Mouse (Mus musculus): ENCODE data around the gene Pdhx. TPM values are rescaled to one million over a fixed set of nuclear protein-coding genes. Genes with fewer than 3 reads are reported as not detected.

Pdhx gene
- total RNA-seq, 2 experiments from 2014 or later, result 64.7 to 67.1 TPM

GRCm38 (mm10) chr2:103066683-103067551 lies 6.4 kb downstream of the Pdhx start:
- no peak for DNase-seq (ENCODE audit: extremely low spot score in 1 of 2, low spot score in 1 of 2)

GRCm38 (mm10) chr2:103062865-103063264 lies 10.4 kb downstream of the Pdhx start:
- no peak for DNase-seq (ENCODE audit: extremely low spot score in 1 of 2, low spot score in 1 of 2)

DNA sequence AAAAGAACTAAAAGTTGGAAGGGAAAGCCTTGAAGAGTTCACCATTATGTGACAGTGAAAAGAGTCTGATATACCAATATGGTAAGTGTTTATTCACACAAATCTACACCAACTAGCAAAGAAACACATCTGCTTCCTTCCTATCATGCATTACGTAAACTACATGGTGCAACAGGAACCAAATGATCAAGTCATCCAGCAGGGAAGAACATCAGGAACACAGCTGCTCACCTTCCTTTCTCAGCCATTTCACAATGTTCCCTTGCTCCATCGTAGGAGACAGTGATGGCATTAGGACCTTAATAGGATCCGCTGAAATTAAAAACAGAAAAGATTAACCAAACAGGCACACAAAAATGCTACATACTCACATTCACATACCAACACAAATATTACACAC lies 15.0 kb downstream of the Pdhx start:
- DNase-seq (ENCODE audit: extremely low spot score in 1 of 2, low spot score in 1 of 2), result no peak

DNA sequence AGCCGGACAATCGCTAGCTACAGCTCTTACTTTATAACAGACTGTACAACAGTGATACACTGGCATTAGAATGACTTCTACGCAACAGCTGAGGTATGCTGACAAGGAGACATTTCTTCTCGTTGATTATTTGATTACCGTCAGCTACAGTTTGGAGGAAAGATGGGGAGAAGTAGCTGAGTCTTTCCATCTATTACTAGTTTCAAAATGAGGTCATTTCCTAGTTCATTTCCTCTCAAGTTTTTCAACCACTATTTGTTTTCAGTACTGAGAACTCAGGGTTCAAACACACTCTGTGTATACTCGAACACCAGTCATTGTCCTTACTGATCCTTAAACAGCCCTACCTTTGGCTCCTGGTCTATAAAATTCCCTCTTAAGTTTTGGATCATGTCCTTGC lies 17.5 kb downstream of the Pdhx start:
- no peak for DNase-seq (ENCODE audit: extremely low spot score in 1 of 2, low spot score in 1 of 2)

GRCm38 (mm10) chr2:103051937-103052893 lies 21.1 kb downstream of the Pdhx start:
- DNase-seq (ENCODE audit: extremely low spot score in 1 of 2, low spot score in 1 of 2), result no peak

DNA sequence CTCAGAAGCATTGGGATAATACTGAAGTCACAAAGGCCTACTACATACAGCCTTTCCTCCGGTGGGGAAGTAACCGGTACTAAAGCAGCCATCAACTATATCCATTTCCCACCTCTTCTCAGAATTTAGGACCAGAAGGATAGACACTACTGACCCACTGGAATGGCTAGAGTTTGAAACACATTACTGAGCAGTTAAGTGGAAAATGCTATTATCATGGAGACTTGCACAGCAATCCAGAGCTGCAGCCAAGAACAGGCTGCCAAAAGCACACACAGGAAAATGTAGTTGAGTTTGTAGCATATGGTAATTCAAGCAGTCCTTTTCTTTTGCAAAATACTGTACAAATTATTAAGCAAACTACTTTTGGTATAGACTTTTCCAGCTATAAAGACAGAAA lies 28.0 kb downstream of the Pdhx start:
- no peak for DNase-seq (ENCODE audit: extremely low spot score in 1 of 2, low spot score in 1 of 2)

GRCm38 (mm10) chr2:103040896-103041295 lies 32.4 kb downstream of the Pdhx start:
- no peak for DNase-seq (ENCODE audit: extremely low spot score in 1 of 2, low spot score in 1 of 2)

DNA sequence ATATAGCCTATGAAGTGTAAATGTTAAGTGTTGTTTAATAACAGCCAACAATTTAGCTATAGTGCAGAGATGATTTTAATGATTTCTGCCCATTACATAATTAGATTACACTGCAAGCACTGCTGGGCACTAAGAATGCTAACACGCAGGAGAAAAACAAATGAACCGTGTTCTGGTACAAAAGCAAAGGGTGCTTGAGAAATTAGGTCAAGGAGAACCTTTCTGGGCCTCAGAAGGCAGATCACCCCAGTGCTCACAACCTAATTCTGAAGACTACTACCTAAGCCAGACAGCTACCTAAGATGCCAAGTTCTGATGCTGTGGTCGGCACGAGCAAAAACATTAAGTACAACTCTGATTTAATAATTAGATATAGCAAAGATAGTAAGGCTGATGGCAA lies 35.5 kb downstream of the Pdhx start:
- DNase-seq (ENCODE audit: extremely low spot score in 1 of 2, low spot score in 1 of 2), result no peak

- DNase-seq (ENCODE audit: extremely low spot score in 1 of 2, low spot score in 1 of 2), result no peak
Measured at GRCm38 (mm10) chr2:103022728-103023127, 50.6 kb downstream of the Pdhx start.

GRCm38 (mm10) chr2:103020191-103020987 lies 52.9 kb downstream of the Pdhx start:
- no peak for DNase-seq (ENCODE audit: extremely low spot score in 1 of 2, low spot score in 1 of 2)

DNA sequence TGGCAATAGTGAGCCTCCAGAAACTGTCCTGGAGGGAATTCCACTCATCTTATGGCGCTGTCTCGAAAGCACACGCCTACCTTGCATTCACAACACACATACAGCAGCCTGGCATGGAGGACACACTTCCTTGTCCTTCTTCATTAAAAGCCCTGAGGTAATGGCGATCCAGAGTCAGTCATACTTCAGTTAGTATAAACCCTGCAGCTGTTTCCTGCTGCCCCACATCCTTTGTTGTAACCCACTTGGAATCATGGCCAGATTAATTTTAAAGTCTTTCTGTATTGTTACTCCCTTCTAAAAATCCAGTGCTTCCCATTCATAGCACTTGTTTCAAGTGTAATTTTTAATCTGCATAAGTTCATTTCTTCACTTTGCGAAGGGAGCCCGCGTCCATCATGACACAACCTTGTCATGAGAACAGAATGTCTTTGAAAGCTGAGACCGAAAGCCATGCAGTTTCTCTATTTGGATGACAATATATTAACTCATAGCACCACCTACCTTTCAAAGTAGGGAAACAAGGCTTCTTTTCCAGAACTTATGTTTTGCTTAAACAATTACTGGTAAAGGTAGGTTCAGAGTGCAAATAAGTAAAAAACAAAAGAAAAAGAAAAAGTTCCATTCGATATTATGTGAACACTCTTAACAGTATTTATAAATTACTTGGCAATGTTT lies 54.4 kb downstream of the Pdhx start:
- DNase-seq (ENCODE audit: extremely low spot score in 1 of 2, low spot score in 1 of 2), result no peak

DNA sequence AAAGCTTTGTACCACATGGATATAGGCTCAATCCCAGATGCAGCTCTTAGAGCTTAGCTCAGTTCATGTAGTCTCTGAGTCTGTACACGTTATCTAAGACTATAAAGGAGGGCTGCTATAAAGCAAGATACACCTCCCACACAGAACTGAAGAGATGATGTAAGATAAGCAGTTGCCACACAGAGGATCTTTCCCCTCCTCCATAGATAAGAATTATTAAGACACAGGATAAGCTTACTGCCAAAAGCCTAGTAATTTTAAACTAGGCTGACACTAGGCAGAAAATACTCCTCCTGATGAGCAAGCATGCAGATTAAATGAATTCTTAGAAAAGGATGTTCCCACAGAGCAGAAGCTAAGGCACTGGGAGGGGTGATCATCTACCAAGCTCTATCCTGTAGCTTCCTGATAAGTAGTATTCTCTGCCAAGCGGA lies 55.9 kb downstream of the Pdhx start:
- DNase-seq (ENCODE audit: extremely low spot score in 1 of 2, low spot score in 1 of 2), result no peak

- DNase-seq (ENCODE audit: extremely low spot score in 1 of 2, low spot score in 1 of 2), result no peak
Measured at GRCm38 (mm10) chr2:103016089-103016488, 57.2 kb downstream of the Pdhx start.

- DNase-seq (ENCODE audit: extremely low spot score in 1 of 2, low spot score in 1 of 2), result no peak
Measured at GRCm38 (mm10) chr2:103012782-103013575, 60.3 kb downstream of the Pdhx start.

- DNase-seq (ENCODE audit: extremely low spot score in 1 of 2, low spot score in 1 of 2), result no peak
Measured at GRCm38 (mm10) chr2:103008221-103008620, 65.1 kb downstream of the Pdhx start.

DNA sequence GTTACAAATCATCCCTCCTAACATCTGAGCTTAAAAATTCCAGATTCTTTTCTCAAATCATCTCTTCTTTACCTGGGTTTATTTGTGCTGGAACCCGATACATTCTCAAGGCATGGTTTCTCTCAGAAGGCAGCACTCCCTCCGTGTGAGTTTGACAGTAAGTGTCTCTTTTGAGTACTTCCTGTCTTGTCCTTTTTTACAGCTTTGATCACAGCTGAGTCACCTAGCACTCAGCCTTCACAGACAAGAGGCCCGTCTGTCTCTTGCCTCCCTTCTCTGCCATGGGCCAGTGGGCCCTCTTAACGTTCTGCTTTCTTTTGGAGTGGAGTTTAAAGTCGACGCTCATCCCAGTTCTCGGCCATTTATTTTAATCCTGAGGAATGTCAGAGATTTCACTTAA lies 68.7 kb downstream of the Pdhx start:
- DNase-seq (ENCODE audit: extremely low spot score in 1 of 2, low spot score in 1 of 2), result no peak

GRCm38 (mm10) chr2:102999153-102999575 lies 74.1 kb downstream of the Pdhx start:
- DNase-seq (ENCODE audit: extremely low spot score in 1 of 2, low spot score in 1 of 2), result no peak

DNA sequence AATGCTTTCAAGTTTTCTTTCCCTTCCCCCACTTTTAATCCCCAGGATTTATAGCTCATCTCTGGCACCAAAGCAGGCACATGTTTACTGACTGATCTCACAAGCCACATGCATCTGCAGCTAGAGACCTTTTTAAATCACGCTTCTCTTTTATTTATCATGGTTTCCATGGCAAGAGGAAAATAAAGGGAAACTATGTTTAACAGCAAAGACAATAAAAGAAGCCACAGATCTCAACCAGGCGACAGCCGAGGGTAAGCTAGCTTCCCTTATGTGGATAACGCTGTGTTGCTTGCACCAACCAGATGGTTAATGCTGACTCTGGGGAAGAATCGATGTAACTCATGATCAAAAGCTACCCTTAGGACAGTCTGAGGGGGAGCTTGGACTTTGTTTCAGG lies 75.0 kb downstream of the Pdhx start:
- DNase-seq (ENCODE audit: extremely low spot score in 1 of 2, low spot score in 1 of 2), result no peak

DNA sequence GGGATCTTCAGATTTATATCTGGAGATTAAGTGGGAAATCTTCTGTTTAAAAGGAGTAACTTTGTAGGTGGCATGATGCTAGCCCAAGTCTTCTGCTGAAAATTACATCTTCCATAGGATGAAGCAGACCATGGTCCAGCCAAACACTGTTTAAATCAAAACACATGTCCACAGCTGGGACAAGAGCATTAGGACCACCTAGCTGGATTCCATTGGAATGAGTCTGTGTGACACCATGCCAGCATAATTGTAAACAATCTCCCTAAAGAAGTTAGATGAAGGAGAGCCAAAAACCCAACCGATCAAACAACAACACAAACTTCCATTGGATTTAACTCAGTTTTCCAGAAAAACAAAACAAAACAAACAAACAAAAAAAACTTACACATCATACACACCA lies 75.4 kb downstream of the Pdhx start:
- DNase-seq (ENCODE audit: extremely low spot score in 1 of 2, low spot score in 1 of 2), result no peak

Data from layer of hippocampus, postnatal 25 days (tissue).